Mouse (Mus musculus): Measurements from ENCODE around the gene Itgb8. TPM values are rescaled to one million over a fixed set of nuclear protein-coding genes. Genes with fewer than 3 reads are reported as not detected.

Gene Itgb8
- polyA plus RNA-seq, 1 experiment from 2014 or later, result 11.8 TPM

GRCm38 (mm10) chr12:119237921-119238695, 494 bp downstream of the Itgb8 start:
- H3K4me3 ChIP-seq (ENCODE audit: low read depth, low read length), result peak overlapping the region; percentile 66
- peak overlapping the region; percentile 78 for H3K9ac ChIP-seq (replicated peaks; ENCODE audit: low read depth, low read length)
- peak overlapping the region; percentile 91 for H3K4me2 ChIP-seq (ENCODE audit: low read depth, low read length)
- peak overlapping the region; percentile 90 for H3K27ac ChIP-seq (ENCODE audit: low read depth, low read length)
- no peaks in the 10 kb centered on the region for H3K36me3 ChIP-seq (ENCODE audit: control insufficient read depth, insufficient read depth, low read length)
- ATAC-seq (ENCODE audit: low read depth), result peak; percentile 88
- under 1% methylated on average over 35 of the region's 35 CpGs for WGBS
- H3K9me3 ChIP-seq (ENCODE audit: control insufficient read depth, low read length), result no peaks in the 10 kb centered on the region
- no peaks in the 10 kb centered on the region for H3K27me3 ChIP-seq (ENCODE audit: control insufficient read depth, insufficient read depth, low read length)
- 0 out of 2 replicates have a peak, but pooled peaks cover 10% of the 10 kb centered on the region for H3K4me1 ChIP-seq (ENCODE audit: control insufficient read depth, insufficient read depth, low read length)

- Histone ChIP-seq H3K4me1 (ENCODE audit: control insufficient read depth, insufficient read depth, low read length) (0 out of 2 replicates have a peak, but pooled peaks cover 10% of the 10 kb centered on the region), H3K4me3 (ENCODE audit: low read depth, low read length) (peak overlapping the region; percentile 66), H3K9ac (replicated peaks; ENCODE audit: low read depth, low read length) (peak overlapping the region; percentile 78), H3K27ac (ENCODE audit: low read depth, low read length) (peak overlapping the region; percentile 90), H3K27me3 (ENCODE audit: control insufficient read depth, insufficient read depth, low read length) (no peaks in the 10 kb centered on the region), H3K9me3 (ENCODE audit: control insufficient read depth, low read length) (no peaks in the 10 kb centered on the region), H3K4me2 (ENCODE audit: low read depth, low read length) (peak overlapping the region; percentile 91), H3K36me3 (ENCODE audit: control insufficient read depth, insufficient read depth, low read length) (no peaks in the 10 kb centered on the region)
- peak; percentile 39 for ATAC-seq (ENCODE audit: low read depth)
- WGBS, result 0% methylated on average over 13 of the region's 13 CpGs
Observed at GRCm38 (mm10) chr12:119237241-119237920, 1.2 kb downstream of the Itgb8 start.

- H3K4me2 ChIP-seq (ENCODE audit: low read depth, low read length), result no peak overlapping the region
- H3K4me3 ChIP-seq (ENCODE audit: low read depth, low read length), result no peak overlapping the region
- 90% methylated on average over 2 of the region's 2 CpGs for WGBS
- ATAC-seq (ENCODE audit: low read depth), result no peak
- H3K9ac ChIP-seq (replicated peaks; ENCODE audit: low read depth, low read length), result no peak overlapping the region
- H3K27me3 ChIP-seq (ENCODE audit: control insufficient read depth, insufficient read depth, low read length), result no peaks in the 10 kb centered on the region
- H3K4me1 ChIP-seq (ENCODE audit: control insufficient read depth, insufficient read depth, low read length), result 0 out of 2 replicates have a peak, but pooled peaks cover under 1% of the 10 kb centered on the region
- H3K27ac ChIP-seq (ENCODE audit: low read depth, low read length), result no peak overlapping the region
- H3K36me3 ChIP-seq (ENCODE audit: control insufficient read depth, insufficient read depth, low read length), result no peaks in the 10 kb centered on the region
- no peaks in the 10 kb centered on the region for H3K9me3 ChIP-seq (ENCODE audit: control insufficient read depth, low read length)
Observed at GRCm38 (mm10) chr12:119231831-119232230, 6.8 kb downstream of the Itgb8 start.

- H3K4me1 ChIP-seq (ENCODE audit: control insufficient read depth, insufficient read depth, low read length), result no peaks in the 10 kb centered on the region
- no peak overlapping the region for H3K9ac ChIP-seq (replicated peaks; ENCODE audit: low read depth, low read length)
- no peak overlapping the region for H3K27ac ChIP-seq (ENCODE audit: low read depth, low read length)
- no peak overlapping the region for H3K4me2 ChIP-seq (ENCODE audit: low read depth, low read length)
- H3K9me3 ChIP-seq (ENCODE audit: control insufficient read depth, low read length), result no peaks in the 10 kb centered on the region
- H3K4me3 ChIP-seq (ENCODE audit: low read depth, low read length), result no peak overlapping the region
- H3K27me3 ChIP-seq (ENCODE audit: control insufficient read depth, insufficient read depth, low read length), result no peaks in the 10 kb centered on the region
- no peak for ATAC-seq (ENCODE audit: low read depth)
- H3K36me3 ChIP-seq (ENCODE audit: control insufficient read depth, insufficient read depth, low read length), result no peaks in the 10 kb centered on the region
Observed at GRCm38 (mm10) chr12:119230444-119230843, 8.2 kb downstream of the Itgb8 start.

GRCm38 (mm10) chr12:119229601-119230000, 9.0 kb downstream of the Itgb8 start:
- H3K27ac ChIP-seq (ENCODE audit: low read depth, low read length), result no peak overlapping the region
- H3K9ac ChIP-seq (replicated peaks; ENCODE audit: low read depth, low read length), result no peak overlapping the region
- ATAC-seq (ENCODE audit: low read depth), result no peak
- no peaks in the 10 kb centered on the region for H3K4me1 ChIP-seq (ENCODE audit: control insufficient read depth, insufficient read depth, low read length)
- H3K27me3 ChIP-seq (ENCODE audit: control insufficient read depth, insufficient read depth, low read length), result no peaks in the 10 kb centered on the region
- H3K4me3 ChIP-seq (ENCODE audit: low read depth, low read length), result no peak overlapping the region
- no peaks in the 10 kb centered on the region for H3K36me3 ChIP-seq (ENCODE audit: control insufficient read depth, insufficient read depth, low read length)
- H3K9me3 ChIP-seq (ENCODE audit: control insufficient read depth, low read length), result no peaks in the 10 kb centered on the region
- WGBS, result 91% methylated on average over 2 of the region's 2 CpGs
- no peak overlapping the region for H3K4me2 ChIP-seq (ENCODE audit: low read depth, low read length)

- Histone ChIP-seq H3K27ac (ENCODE audit: low read depth, low read length) (no peak overlapping the region), H3K4me3 (ENCODE audit: low read depth, low read length) (no peak overlapping the region), H3K27me3 (ENCODE audit: control insufficient read depth, insufficient read depth, low read length) (no peaks in the 10 kb centered on the region), H3K4me2 (ENCODE audit: low read depth, low read length) (no peak overlapping the region), H3K36me3 (ENCODE audit: control insufficient read depth, insufficient read depth, low read length) (no peaks in the 10 kb centered on the region), H3K4me1 (ENCODE audit: control insufficient read depth, insufficient read depth, low read length) (no peaks in the 10 kb centered on the region), H3K9ac (replicated peaks; ENCODE audit: low read depth, low read length) (no peak overlapping the region), H3K9me3 (ENCODE audit: control insufficient read depth, low read length) (no peaks in the 10 kb centered on the region)
- no peak for ATAC-seq (ENCODE audit: low read depth)
- 47% methylated on average over 1 of the region's 1 CpGs for WGBS
Observed at GRCm38 (mm10) chr12:119227898-119228297, 10.7 kb downstream of the Itgb8 start.

GRCm38 (mm10) chr12:119224699-119225098, 13.9 kb downstream of the Itgb8 start:
- Histone ChIP-seq H3K4me1 (ENCODE audit: control insufficient read depth, insufficient read depth, low read length) (no peaks in the 10 kb centered on the region), H3K27ac (ENCODE audit: low read depth, low read length) (no peak overlapping the region), H3K4me2 (ENCODE audit: low read depth, low read length) (no peak overlapping the region), H3K9ac (replicated peaks; ENCODE audit: low read depth, low read length) (no peak overlapping the region), H3K27me3 (ENCODE audit: control insufficient read depth, insufficient read depth, low read length) (no peaks in the 10 kb centered on the region), H3K9me3 (ENCODE audit: control insufficient read depth, low read length) (no peaks in the 10 kb centered on the region), H3K4me3 (ENCODE audit: low read depth, low read length) (no peak overlapping the region), H3K36me3 (ENCODE audit: control insufficient read depth, insufficient read depth, low read length) (no peaks in the 10 kb centered on the region)
- no peak for ATAC-seq (ENCODE audit: low read depth)

GRCm38 (mm10) chr12:119219409-119219808, 19.2 kb downstream of the Itgb8 start:
- no peak overlapping the region for H3K4me2 ChIP-seq (ENCODE audit: low read depth, low read length)
- 97% methylated on average over 1 of the region's 1 CpGs for WGBS
- H3K36me3 ChIP-seq (ENCODE audit: control insufficient read depth, insufficient read depth, low read length), result no peaks in the 10 kb centered on the region
- H3K27me3 ChIP-seq (ENCODE audit: control insufficient read depth, insufficient read depth, low read length), result no peaks in the 10 kb centered on the region
- H3K27ac ChIP-seq (ENCODE audit: low read depth, low read length), result no peak overlapping the region
- no peaks in the 10 kb centered on the region for H3K4me1 ChIP-seq (ENCODE audit: control insufficient read depth, insufficient read depth, low read length)
- H3K9me3 ChIP-seq (ENCODE audit: control insufficient read depth, low read length), result no peaks in the 10 kb centered on the region
- no peak overlapping the region for H3K9ac ChIP-seq (replicated peaks; ENCODE audit: low read depth, low read length)
- peak; percentile 49; the same call in 1 of the 2 replicates for ATAC-seq (ENCODE audit: low read depth)
- H3K4me3 ChIP-seq (ENCODE audit: low read depth, low read length), result no peak overlapping the region

- Histone ChIP-seq H3K27me3 (ENCODE audit: control insufficient read depth, insufficient read depth, low read length) (no peaks in the 10 kb centered on the region), H3K4me2 (ENCODE audit: low read depth, low read length) (no peak overlapping the region), H3K4me3 (ENCODE audit: low read depth, low read length) (no peak overlapping the region), H3K27ac (ENCODE audit: low read depth, low read length) (no peak overlapping the region), H3K4me1 (ENCODE audit: control insufficient read depth, insufficient read depth, low read length) (no peaks in the 10 kb centered on the region), H3K9ac (replicated peaks; ENCODE audit: low read depth, low read length) (no peak overlapping the region), H3K36me3 (ENCODE audit: control insufficient read depth, insufficient read depth, low read length) (no peaks in the 10 kb centered on the region), H3K9me3 (ENCODE audit: control insufficient read depth, low read length) (no peaks in the 10 kb centered on the region)
- ATAC-seq (ENCODE audit: low read depth), result no peak
Observed at GRCm38 (mm10) chr12:119217700-119218265, 20.8 kb downstream of the Itgb8 start.
